Mouse (Mus musculus): ENCODE data around the gene Chit1.

The Chit1 gene

DNA sequence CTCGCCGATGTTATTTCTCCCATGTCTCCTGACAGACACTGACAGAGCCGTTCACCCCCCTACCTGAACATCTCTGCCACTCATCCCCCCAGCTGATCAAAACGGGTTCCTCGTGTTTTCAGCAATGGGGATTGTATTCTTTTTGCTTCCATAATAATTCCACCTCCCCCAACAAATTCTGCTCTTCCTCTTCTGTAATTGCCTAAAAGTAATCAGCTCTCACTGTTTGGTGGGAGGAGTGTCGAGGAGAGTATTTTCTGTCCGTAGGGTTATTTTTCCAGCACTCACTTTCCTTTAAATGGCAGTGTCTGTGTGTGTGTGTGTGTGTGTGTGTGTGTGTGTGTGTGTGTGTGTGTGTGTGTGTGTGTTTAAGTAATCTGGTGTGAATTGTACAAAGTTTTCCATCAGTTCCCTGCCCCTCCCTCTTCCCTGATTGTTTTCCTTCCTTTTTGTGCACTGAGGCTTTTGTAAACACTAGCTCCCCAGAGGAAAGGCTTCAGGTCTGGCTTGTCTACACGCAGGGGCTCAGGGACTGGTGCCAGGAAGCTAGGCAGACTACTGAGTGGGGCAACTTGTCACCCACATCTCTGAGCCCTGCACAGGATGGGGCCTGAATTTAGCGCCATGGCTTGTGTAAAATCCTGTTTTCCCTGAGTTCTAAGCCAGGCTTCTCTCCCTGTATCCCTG, 31.4 kb upstream of the Chit1 start:
- DNase-seq (ENCODE audit: low spot score) = no peak

GRCm38 (mm10) chr1:134080406-134080805, 30.6 kb upstream of the Chit1 start:
- no peak for DNase-seq (ENCODE audit: low spot score)

DNA sequence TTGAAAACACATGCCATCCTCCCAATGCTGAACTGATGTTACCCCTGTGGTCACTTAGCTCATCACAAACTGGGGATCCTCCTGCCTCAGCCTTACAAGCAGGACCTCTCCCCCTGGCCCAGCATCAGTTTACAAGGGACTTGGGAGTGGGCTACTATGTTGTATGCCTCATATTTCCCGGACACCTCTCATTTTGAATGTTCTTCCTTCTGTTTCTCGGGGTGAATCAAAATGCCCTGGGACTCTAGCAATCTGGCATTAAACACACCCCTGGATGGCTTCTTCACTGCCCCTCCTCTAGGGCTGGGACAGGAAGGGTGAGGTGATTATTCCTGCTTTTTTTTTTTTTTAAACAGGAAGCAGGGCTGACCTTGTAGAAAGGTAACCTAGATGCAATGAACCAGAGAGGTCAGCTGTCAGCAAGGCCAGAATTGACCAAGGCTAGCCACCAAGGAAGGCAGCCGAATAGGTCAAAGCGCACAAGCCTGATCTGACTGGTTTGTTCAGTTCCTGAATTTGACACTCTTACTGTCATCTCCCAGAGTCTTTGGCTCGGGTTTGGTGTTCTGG, 30.1 kb upstream of the Chit1 start:
- no peak for DNase-seq (ENCODE audit: low spot score)

DNA sequence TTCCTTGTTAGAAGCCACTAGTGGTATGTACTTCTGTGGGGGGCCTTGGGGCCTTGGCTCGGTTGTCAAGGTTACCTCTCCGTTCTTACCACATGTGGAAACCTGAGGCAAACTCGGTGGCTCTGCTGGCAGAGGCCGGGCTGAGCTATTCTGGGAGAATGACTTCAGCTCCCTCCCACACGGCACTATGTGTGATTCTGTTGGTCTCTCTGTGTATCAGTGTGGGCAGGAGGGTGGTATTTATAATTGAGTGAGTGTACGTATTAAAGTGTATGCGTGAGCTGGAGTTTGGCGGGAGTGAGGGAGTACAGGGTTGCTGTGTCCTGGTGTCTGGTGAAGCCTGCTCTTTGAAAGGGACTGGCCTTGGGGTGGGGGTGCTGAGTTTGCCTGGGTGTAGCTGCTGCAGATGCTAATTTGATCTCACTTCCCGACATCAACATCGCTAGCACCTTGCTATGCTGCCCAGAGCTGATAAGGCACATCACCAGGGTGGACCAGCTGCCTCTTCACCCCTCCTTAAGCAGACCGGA, 28.0 kb upstream of the Chit1 start:
- DNase-seq (ENCODE audit: low spot score) = peak; percentile 75

GRCm38 (mm10) chr1:134083676-134084075, 27.4 kb upstream of the Chit1 start:
- DNase-seq (ENCODE audit: low spot score) = no peak

- no peak for DNase-seq (ENCODE audit: low spot score)
Measured at GRCm38 (mm10) chr1:134084128-134084527, 26.9 kb upstream of the Chit1 start.

GRCm38 (mm10) chr1:134086017-134086416, 25.0 kb upstream of the Chit1 start:
- no peak for DNase-seq (ENCODE audit: low spot score)

DNA sequence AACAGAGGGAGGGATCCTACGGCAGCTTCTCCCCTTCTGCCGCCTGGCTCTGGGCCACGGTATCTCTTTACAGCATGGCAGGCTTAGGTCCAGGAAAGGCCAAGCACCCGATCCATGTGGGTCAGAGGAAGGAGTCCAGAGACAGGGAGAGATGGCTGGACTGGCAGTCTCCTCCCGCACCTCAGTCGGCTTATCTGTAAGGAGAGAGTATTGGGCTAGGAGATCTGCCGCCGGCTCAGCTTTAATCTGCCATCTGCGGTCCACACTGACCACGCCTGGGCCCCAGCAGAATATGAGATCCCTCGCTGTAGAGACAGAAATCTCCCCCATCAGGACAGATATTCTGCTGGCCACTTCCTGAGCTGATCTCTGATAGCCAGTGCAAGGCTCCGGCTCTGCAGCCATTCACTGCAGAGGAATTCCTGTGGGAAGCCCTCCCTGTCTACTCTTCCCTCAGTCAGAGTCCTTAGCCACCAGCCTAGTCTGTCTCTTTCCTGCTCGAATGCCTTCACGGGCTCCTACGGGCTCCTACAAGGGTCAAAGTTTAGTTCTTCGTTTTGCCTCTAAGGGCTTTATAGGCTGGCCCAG, 24.1 kb upstream of the Chit1 start:
- DNase-seq (ENCODE audit: low spot score) = peak; percentile 67

- DNase-seq (ENCODE audit: low spot score) = no peak
Measured at GRCm38 (mm10) chr1:134089074-134089473, 22.0 kb upstream of the Chit1 start.

DNA sequence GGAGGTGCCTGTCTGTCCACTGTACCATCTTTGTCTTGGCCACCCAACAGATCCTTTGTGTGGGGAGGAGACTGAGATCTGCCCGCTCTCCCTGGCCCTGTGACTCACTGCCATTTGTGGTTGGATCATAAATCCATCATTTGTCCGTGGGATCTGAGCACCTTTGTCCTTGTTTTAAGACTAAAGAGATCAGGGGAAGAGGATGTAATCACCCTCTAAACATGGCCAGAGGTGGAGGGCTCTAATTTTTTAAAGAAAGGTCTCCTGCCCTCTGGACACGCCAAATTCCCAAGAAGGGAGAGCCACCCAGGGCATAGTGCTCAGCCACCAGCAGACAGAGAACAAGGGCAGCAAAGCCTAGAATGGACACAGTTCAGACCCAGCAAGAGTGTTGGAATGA, 19.2 kb upstream of the Chit1 start:
- DNase-seq (ENCODE audit: low spot score) = no peak

GRCm38 (mm10) chr1:134092368-134092767, 18.7 kb upstream of the Chit1 start:
- DNase-seq (ENCODE audit: low spot score) = no peak

DNA sequence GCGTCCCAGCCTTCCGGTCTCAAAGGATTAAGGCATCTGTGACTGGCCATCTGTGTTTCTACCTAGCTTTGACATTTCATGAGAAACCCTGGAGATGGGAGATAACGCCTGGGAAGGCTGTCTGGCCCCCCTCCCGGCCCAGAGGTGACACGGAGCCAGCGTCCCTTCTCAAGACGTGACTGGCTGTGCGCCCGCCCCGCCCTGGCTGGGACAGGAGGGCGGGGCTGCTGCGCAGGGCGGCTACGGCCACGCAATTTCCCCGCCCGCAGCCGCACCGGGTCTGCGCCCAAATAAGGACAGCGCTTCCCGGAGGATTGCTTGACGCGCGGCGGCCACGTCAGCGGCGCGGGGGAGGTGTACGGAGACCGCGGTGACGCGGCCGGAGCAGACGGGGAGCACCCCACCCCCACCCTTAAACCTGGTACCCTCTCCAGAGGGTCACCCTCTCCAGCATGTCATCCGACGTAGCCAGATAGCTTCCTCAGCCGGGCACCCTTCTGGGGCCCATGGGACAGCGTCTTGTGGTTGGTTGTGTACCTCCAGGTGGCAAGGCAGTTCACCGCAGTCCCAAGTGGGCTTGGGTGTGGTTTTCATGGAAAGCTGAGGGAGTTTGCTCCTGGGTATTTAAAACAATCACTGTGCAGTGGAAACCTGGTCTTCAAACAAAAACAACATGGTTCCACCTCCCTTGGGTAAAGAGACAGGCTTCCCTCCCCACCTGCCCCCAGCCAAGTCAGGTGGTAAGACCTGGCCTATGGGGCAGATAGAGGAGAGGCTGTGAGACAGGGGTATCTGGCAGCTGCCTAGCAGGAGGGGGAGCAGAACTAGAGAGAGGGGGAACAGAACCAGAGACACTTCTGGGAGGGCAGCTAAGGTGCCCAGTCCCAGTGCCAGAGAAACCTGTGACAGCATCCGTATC, 17.9 kb upstream of the Chit1 start:
- peak; percentile 93 for DNase-seq (ENCODE audit: low spot score)

DNA sequence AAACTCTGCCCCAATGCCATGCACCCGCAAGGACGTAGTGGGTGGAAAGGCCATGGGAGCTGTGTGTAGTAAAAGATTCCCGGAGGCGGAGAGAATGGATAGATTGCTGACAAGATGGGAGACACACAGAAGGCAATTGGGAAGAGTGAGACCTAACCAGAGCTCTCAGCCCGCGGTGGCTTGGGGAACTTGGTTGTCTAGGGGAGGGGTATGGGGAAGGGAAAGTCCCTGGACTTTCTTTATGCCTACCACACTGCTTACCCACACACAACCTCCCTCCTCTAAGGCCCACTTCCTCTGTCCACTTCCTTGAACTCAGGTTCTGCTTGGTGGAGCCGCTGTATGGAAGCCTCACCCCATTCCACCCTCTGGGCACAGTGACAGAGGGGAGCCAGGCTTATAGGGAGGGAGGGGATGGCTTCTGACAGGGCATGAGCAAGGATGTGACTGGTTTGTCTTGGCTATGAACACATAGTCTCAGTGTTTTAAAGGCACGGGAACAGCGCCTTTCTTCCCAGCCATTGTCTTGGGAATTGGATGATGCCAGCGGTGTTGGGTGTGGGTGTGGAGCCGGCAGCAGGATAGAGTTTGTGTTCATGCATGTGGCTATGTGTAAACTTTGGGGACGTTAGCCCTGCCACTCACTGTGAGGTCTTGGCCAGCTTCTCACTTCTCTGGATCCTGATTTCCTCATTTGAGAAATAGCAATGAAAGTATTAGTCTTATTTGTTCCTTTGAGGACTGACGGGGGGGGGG, 17.1 kb upstream of the Chit1 start:
- no peak for DNase-seq (ENCODE audit: low spot score)

GRCm38 (mm10) chr1:134095033-134095612, 15.9 kb upstream of the Chit1 start:
- DNase-seq (ENCODE audit: low spot score) = no peak

DNA sequence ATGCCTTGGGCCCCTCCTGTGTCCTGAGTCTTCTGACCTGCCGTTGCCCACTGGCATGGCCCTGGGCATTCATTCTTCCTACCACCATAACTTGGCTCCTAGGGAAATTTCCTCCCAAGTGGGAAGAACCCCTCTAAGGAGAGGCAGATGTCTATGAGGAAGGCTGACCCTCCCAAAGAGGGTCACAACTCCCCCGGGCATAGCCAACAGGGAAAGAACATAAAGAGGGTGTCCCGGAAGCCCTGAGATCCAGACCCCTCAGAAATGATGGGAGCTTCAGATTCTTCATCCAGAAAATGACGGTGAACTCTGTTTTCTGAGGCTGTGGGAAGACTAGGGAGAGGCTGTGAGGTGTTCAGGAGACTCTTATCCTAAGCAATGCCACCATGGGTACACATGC, 15.3 kb upstream of the Chit1 start:
- no peak for DNase-seq (ENCODE audit: low spot score)

DNA sequence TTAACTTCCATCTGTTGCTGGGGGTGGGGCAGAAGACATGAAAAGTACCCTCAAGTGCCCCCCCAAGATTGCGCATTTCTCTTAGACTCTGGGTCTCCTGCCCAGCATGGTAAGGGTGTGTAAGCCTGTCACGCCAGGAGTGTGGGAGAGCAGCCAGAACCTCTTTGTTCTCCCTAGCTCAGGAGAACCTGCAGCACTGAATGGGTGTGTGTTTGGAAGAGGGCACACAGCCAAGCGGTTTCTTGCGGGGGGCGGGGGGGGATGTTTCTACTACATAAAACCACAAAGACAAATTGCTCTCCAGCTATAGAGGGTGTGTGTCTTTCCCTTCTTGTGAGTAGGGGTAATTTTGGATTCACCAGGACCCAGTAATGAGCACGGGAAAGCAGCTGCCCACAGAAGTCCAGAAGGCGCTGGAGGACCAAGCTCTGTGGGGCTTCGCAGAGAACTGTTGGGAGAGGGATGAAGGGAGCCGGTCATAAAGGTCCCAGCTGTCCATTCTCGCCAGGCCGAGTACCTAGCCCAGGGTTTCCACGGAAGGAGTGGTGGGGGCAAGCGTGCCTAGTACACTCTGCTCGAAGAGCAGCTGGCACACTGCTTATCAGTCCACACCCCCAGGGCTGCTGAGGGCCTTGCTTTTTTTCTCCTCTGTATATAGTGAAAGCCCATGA, 14.6 kb upstream of the Chit1 start:
- DNase-seq (ENCODE audit: low spot score) = no peak

DNA sequence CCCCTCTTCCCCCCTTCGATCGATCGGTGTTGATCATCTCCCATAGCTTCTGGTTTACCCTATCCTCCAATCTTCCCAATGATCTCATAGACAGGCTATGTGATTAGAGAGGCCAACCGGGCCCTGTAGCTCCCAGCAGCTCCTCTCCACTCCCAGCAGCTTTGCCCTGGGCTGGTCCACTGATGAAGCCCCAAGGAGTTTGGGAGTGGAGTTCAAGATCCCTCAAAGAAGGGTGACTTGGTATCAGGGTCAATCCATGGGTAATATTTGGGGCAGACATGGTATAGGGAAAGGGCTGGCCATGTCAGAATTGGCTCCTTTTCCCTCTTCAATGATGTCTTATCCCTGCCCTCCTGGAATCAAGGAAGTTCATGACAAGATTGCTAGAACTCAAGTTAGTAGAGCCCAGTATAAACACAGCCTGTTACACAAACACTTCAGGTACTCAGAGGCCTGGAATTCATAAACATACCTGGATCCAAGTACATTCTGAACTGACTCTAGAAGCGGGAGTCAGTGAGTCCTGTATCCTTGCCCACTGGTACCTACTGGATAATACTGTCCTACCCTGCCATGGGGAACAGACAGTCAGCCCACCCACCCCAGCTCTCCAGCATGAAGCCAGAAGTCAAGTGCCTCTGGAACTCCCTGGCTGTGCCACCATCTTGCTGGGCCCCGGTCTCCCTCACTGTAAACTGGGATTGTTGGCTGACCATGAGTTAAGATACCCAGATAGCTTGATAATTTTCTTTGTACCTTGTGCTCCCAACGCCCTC, 13.8 kb upstream of the Chit1 start:
- no peak for DNase-seq (ENCODE audit: low spot score)

DNA sequence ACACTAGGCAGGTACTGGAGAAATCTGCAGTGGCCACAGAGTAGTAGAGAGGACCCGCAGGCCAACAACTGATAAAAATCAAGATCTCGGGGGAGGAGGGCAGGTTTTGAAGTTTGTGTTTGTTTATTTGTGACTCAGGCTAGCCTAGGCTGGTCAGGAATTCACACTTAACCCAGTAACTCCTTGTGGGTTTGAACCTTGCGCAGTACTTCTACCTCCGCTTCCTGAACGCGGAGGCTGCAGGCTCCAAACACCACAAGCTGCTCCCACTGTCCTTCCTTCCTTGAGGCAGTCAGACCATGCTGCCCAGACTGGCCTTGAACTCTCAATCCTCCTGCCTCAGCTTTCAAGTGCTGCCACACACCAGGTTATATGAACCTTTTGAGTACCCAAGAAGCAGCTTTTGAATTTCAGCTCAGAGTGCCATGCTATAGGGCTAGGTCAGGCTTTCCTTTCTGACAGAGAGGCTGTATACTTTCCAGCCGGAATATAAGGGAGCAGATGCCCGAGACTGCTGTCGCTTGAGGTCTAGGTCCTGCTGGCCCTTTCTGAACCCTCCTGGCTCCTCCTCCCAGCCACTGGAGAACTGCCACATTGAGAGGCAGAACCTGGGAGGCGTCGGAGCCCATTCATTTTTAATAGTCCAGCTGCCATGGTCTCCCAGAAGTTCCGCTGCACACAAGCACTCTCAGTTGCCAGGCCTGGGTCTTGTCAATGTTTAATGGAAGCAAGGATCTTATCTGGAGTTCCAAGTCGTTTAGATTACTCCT, 12.9 kb upstream of the Chit1 start:
- DNase-seq (ENCODE audit: low spot score) = peak; percentile 70

Data from testis, postnatal 10 days (tissue).